Mouse (Mus musculus) embryonic fibroblast, embryonic 13.5 days (primary cell): Measurements from ENCODE around the gene Cxcl3. TPM values are rescaled to one million over a fixed set of nuclear protein-coding genes. Genes with fewer than 3 reads are reported as not detected.
A peak's percentile ranks its signal among the peaks of the same experiment; 100 is the strongest.

Experiments
- H3K27ac ChIP-seq: 2 replicates; pipeline ENCODE4 v1.5.1; 2012; ENCODE audit warnings: low read length, control low read depth, inconsistent platforms; ENCODE audit not compliant: insufficient read depth
- H3K4me1 ChIP-seq: 2 replicates; pipeline ENCODE4 v1.6.1; 2011; ENCODE audit warnings: low read length; ENCODE audit not compliant: control insufficient read depth, insufficient read depth
- H3K4me3 ChIP-seq: 2 replicates; pipeline ENCODE4 v1.5.1; 2011; ENCODE audit warnings: mild to moderate bottlenecking, control low read depth, low read length; ENCODE audit not compliant: insufficient read depth
- CTCF ChIP-seq: IDR thresholded peaks from 2 replicates; pipeline ENCODE4 v1.5.1; 2011; ENCODE audit warnings: mild to moderate bottlenecking, control low read depth, low read length, moderate library complexity, borderline replicate concordance; ENCODE audit not compliant: insufficient read depth
- POLR2A ChIP-seq: IDR thresholded peaks from 2 replicates; pipeline ENCODE4 v1.6.1; 2011; ENCODE audit warnings: low read depth, mild to moderate bottlenecking, control low read depth, low read length, moderate library complexity
- polyA plus RNA-seq: library from polyadenylated mRNA; stranded (reverse); fragments of >200 nt; gene quantifications from 2 replicates; pipeline ENCODE4 v1.2.4, GENCODE M21; 2011; ENCODE audit warnings: low read depth; ENCODE audit not compliant: missing spikeins, insufficient read length

The Cxcl3 gene
- polyA plus RNA-seq, 1 experiment = 2.8 TPM

DNA sequence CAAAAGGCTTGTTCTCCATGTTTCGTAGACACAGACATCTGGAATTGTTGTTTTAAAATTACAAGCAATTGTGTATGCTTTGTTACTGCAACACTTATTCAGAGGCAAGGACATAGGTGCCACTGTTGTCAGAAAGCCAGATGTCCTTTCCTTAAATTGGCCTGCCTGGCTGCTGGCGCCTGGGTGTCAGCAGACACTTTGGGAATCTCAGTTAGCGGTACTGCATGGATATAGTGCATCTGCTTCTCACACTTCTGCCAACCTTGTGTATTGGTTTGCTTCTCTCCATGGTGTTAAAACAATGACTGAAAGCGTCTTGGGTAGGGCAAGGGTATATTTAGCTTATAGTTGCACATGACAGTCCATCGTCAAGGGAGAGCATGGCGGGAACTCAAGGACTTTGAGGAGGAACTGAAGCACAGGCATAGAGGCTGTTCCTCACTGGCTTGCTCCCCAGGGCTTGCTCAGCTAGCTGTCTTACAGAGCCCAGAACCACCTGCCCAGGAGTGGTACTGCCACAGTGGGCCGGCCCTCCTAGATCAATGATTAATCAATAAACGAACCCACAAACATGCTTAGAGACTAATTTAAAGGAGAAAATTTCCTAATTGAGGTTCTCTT is 47.0 kb downstream of the Cxcl3 start:
- Histone ChIP-seq H3K4me1 (0 out of 2 replicates have a peak, but pooled peaks cover 9% of the 10 kb centered on the region), H3K4me3 (no peak overlapping the region), H3K27ac (peak overlapping the region; percentile 91)
- no peak for TF ChIP-seq CTCF
- TF ChIP-seq POLR2A = no peak

- no peak overlapping the region for H3K4me3 ChIP-seq
- no peak for TF ChIP-seq CTCF
- TF ChIP-seq POLR2A = no peak
- H3K4me1 ChIP-seq = peaks cover 12% of the 10 kb centered on the region
- peak overlapping the region; percentile 45; the same call in 1 of the 2 replicates for H3K27ac ChIP-seq
These were observed 48.5 kb downstream of the Cxcl3 start for GRCm38 (mm10) chr5:90834436-90834835.

DNA sequence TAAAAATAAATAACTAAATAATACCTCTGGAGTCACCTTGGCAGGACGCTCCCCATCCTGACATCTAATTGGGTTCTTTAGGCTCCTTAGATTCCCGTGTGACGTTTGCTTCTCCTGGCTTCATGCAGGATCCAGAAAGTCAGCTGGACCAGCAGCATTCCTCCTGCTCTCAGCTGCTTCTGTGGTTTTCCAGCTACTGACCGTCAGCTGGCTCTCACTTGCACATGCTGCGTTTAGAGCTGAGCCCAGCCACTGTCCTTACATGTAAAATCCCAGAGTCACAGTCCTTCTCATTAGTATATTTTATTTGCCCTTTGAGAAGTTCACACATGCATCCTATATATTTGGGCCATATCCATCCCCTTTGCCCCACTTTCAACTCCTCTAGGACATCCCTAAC is 52.7 kb downstream of the Cxcl3 start:
- H3K27ac ChIP-seq = peak overlapping the region; percentile 7
- H3K4me3 ChIP-seq = no peak overlapping the region
- TF ChIP-seq POLR2A = no peak
- TF ChIP-seq CTCF = no peak
- peaks cover 6% of the 10 kb centered on the region for H3K4me1 ChIP-seq

Other genes with a start within 250 kb of the Cxcl3 start
- not detected in 2 replicates for gene 5830473C10Rik, start 225.0 kb upstream of the Cxcl3 start, polyA plus RNA-seq
- gene Rassf6, start 145.4 kb upstream of the Cxcl3 start, polyA plus RNA-seq = 4.6 and 6.7 TPM in 2 replicates
- 61.8 and 135 TPM in 2 replicates for gene Cxcl5, start 26.7 kb upstream of the Cxcl3 start, polyA plus RNA-seq
- gene Ppbp, start 17.6 kb upstream of the Cxcl3 start, polyA plus RNA-seq = 23.5 and 40.7 TPM in 2 replicates
- 3.6 TPM in 1 of 2 replicates, not detected in the other for gene Pf4, start 13.7 kb upstream of the Cxcl3 start, polyA plus RNA-seq
- gene Cxcl15, start 8.4 kb downstream of the Cxcl3 start, polyA plus RNA-seq = 0.85 and 3.5 TPM in 2 replicates
- gene Cxcl1, start 105.1 kb downstream of the Cxcl3 start, polyA plus RNA-seq = 22.0 and 40.1 TPM in 2 replicates
- gene Cxcl2, start 117.8 kb downstream of the Cxcl3 start, polyA plus RNA-seq = 3.1 TPM in 1 of 2 replicates, not detected in the other
- gene Mthfd2l, start 145.0 kb downstream of the Cxcl3 start, polyA plus RNA-seq = 18.5 and 20.1 TPM in 2 replicates
- gene Epgn, start 241.4 kb downstream of the Cxcl3 start, polyA plus RNA-seq = not detected in 2 replicates